Mouse (Mus musculus): ENCODE data around the gene Stn1.

Stn1 gene

DNA sequence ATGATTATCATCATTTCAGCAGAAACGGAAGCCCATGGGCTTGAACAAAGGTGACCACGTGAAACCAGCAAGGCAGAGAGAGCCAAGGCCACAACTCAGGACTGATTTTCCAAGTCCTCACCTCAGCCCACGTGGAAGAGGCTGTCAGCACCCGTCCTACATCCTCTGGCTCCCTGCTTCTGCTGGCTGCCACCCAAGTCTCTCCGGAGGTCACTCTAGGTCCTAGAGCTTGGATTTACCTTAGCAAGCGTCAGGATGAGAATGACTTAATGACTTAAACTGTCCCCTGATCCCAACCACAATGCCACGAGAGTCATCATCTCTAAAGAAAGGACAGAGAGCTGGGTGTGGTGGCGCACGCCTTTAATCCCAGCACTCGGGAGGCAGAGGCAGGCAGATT lies 84.6 kb downstream of the Stn1 start:
- DNase-seq (ENCODE audit: low spot score in 2 of 2), result no peak

GRCm38 (mm10) chr19:47452211-47452610 lies 85.1 kb downstream of the Stn1 start:
- DNase-seq (ENCODE audit: low spot score in 2 of 2), result no peak

DNA sequence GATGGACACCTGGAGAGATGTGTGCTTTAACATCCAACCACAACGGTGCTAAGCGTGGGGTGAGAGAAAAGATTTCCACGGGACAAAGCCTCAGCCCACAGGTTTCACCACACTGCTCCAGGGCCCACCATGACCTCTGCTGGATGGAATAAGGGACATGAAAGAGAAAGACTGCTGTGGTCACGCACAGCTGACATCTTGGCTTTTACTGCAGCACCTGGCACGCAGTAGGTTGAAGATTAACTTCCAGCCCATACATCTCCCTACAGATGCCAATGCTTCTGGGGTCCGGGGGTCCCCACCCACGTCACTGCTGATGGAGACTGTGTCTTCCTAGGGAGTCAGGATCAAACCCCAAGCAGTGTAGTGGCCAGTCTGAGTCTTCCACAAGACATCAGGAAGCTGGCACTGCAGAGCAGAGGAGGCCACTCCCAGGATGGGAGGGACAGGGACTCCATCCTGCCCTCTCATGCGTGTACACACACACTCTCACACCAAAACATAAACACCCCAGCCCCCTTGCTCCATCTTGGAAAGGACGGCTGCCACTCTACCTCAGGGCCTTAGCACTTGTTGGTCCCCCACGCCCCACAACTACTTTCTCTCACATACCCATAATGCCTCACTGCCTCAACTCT lies 85.7 kb downstream of the Stn1 start:
- no peak for DNase-seq (ENCODE audit: low spot score in 2 of 2)

Measured in frontal cortex, postnatal 10 days (tissue).